22 mouse cellular contexts compared by ENCODE assay signal in genomic region chr10:76699816-76700215, GRCm38 (mm10). TPM values are rescaled to one million over a fixed set of nuclear protein-coding genes. Genes with fewer than 3 reads are reported as not detected.
DNase-seq lines count a peak whose midpoint lies in the region; ATAC-seq lines count a peak whose summit lies in the region.
"Had no signal": no experiment of that assay in that cellular context is flagged by ENCODE, and none has a peak within 500 bp of the region (broad histone marks: within the 10 kb centered on the region; RNA-seq: fewer than 3 reads in every experiment).

No protein-coding gene starts in this region.

- peak; percentile 42; the same call in 1 of the 2 replicates for ATAC-seq in intestine, embryonic 16.5 days
- no peak for ATAC-seq in megakaryocyte-erythroid progenitor cell, adult 5-6 weeks (replicated peaks; ENCODE audit: low FRiP score, low TSS enrichment, poor library complexity, severe bottlenecking)

- intact Hi-C loops in heart, postnatal 14 days (cut with DNase I): no loop called here

- H3K9ac ChIP-seq in intestine, embryonic 16.5 days (ENCODE audit: low read depth, low read length): no peak overlapping the region
- H3K9ac ChIP-seq: hindbrain, embryonic 14.5 days; neural tube, embryonic 13.5 days had no signal

- H3K27me3 ChIP-seq in intestine, embryonic 16.5 days (replicated peaks; ENCODE audit: control insufficient read depth, insufficient read depth, low read length): no peaks in the 10 kb centered on the region
- H3K27me3 ChIP-seq: neural tube, embryonic 13.5 days had no signal

- peak overlapping the region; percentile 43 for H3K27ac ChIP-seq in intestine, embryonic 16.5 days (ENCODE audit: low read length)
- H3K27ac ChIP-seq: forebrain, embryonic 10.5 days; hindbrain, embryonic 14.5 days; left cerebral cortex, adult 2 months; limb, embryonic 10.5 days; neural tube, embryonic 13.5 days had no signal

- H3K4me1 ChIP-seq in intestine, embryonic 16.5 days (ENCODE audit: control insufficient read depth, insufficient read depth, low read length): peaks cover 2% of the 10 kb centered on the region; the same call in 1 of the 2 replicates
- H3K4me1 ChIP-seq: forebrain, embryonic 10.5 days; neural tube, embryonic 13.5 days had no signal

- H3K4me3 ChIP-seq in intestine, embryonic 16.5 days (ENCODE audit: low read length): no peak overlapping the region
- H3K4me3 ChIP-seq: forebrain, embryonic 10.5 days; left cerebral cortex, adult 2 months; limb, embryonic 10.5 days; neural tube, embryonic 13.5 days had no signal

- DNase-seq in heart, adult 18-20 months: peak; percentile 46 to 58
- no peak for DNase-seq in heart, postnatal 14 days
- DNase-seq in NIH3T3 (ENCODE audit: low read depth) (peak; percentile 65), adipocyte (ENCODE audit: low spot score) (peak; percentile 97)
- no peak for DNase-seq in urinary bladder, postnatal 4 days (ENCODE audit: low spot score in 2 of 2)
- no peak for DNase-seq in thymus, adult 18-20 months
- DNase-seq: adrenal gland, adult 2 months; cerebellum, adult 11 months; cerebellum, postnatal 25 days; kidney, adult 18-20 months; kidney, postnatal 10 days; right cerebral cortex, postnatal 25 days; thymus, postnatal 4 days had no signal

- H3K4me2 ChIP-seq in intestine, embryonic 16.5 days (ENCODE audit: low read depth, low read length): no peak overlapping the region
- H3K4me2 ChIP-seq: hindbrain, embryonic 14.5 days; liver, embryonic 11.5 days; midbrain, embryonic 11.5 days; neural tube, embryonic 13.5 days had no signal

- WGBS in intestine, embryonic 16.5 days: 57% methylated on average over 7 of the region's 7 CpGs

- no peaks in the 10 kb centered on the region for H3K36me3 ChIP-seq in intestine, embryonic 16.5 days (ENCODE audit: control insufficient read depth, insufficient read depth, low read length)
- H3K36me3 ChIP-seq: forebrain, embryonic 10.5 days; limb, embryonic 10.5 days; neural tube, embryonic 13.5 days had no signal

- H3K9me3 ChIP-seq in intestine, embryonic 16.5 days (ENCODE audit: control insufficient read depth, low read length): peaks cover 3% of the 10 kb centered on the region; the same call in 1 of the 2 replicates
- H3K9me3 ChIP-seq: forebrain, embryonic 10.5 days; limb, embryonic 10.5 days; neural tube, embryonic 13.5 days had no signal

RNA-seq across cellular contexts. Expression of gene Col6a1, which starts 26.2 kb away (rescaled TPM):
- total RNA-seq in heart, adult 18-20 months (2021): 10 to 100 TPM; 35.5 to 35.8 TPM
- total RNA-seq in heart, postnatal 14 days (2021): 100 to 1,000 TPM; 142 to 151 TPM
- polyA plus RNA-seq in intestine, embryonic 16.5 days (2015; fragmentation: Nextera tagmentation; extraction: Ambion mirVana): 327 and 341 TPM in 2 replicates
- not detected in 2 replicates for total RNA-seq in megakaryocyte-erythroid progenitor cell, adult 5-6 weeks (2014; fragmentation: Nextera tagmentation)
- total RNA-seq in megakaryocyte-erythroid progenitor cell, adult 5-6 weeks (2017): not detected in 2 replicates

Comparison
In these comparisons a context has a peak if more than half of its experiments do, and no peak if none do; other contexts are left out.
1. DNase-seq: peak in heart, adult 18-20 months (2 of 2), NIH3T3 (single experiment) and adipocyte (single experiment); none in heart, postnatal 14 days (0 of 2), urinary bladder, postnatal 4 days (0 of 2) and thymus, adult 18-20 months (0 of 2).
2. RNA of gene Col6a1, which starts 26.2 kb away (total RNA-seq): 142 to 151 TPM in heart, postnatal 14 days and 35.5 to 35.8 TPM in heart, adult 18-20 months; not detected in megakaryocyte-erythroid progenitor cell, adult 5-6 weeks; every median in the first group is over 10 times any median in the second.